Mouse (Mus musculus): ENCODE data around the gene Ppp6r2. TPM values are rescaled to one million over a fixed set of nuclear protein-coding genes. Genes with fewer than 3 reads are reported as not detected.

Ppp6r2 gene
- total RNA-seq, 2 experiments from 2014 or later: 46.6 to 48.3 TPM

GRCm38 (mm10) chr15:89181561-89182270 is 29.6 kb upstream of the Ppp6r2 start:
- no peak for DNase-seq (ENCODE audit: low spot score in 2 of 2)

GRCm38 (mm10) chr15:89182328-89182741 is 29.0 kb upstream of the Ppp6r2 start:
- DNase-seq (ENCODE audit: low spot score in 2 of 2): no peak

- no peak for DNase-seq (ENCODE audit: low spot score in 2 of 2)
These were observed 28.5 kb upstream of the Ppp6r2 start for GRCm38 (mm10) chr15:89182842-89183241.

- DNase-seq (ENCODE audit: low spot score in 2 of 2): no peak
These were observed 27.0 kb upstream of the Ppp6r2 start for GRCm38 (mm10) chr15:89184141-89184936.

GRCm38 (mm10) chr15:89184937-89185227 is 26.5 kb upstream of the Ppp6r2 start:
- no peak for DNase-seq (ENCODE audit: low spot score in 2 of 2)

GRCm38 (mm10) chr15:89195261-89195681 is 16.1 kb upstream of the Ppp6r2 start:
- no peak for DNase-seq (ENCODE audit: low spot score in 2 of 2)

- DNase-seq (ENCODE audit: low spot score in 2 of 2): peak; percentile 87 to 89
These were observed 15.6 kb upstream of the Ppp6r2 start for GRCm38 (mm10) chr15:89195690-89196312.

GRCm38 (mm10) chr15:89196313-89196706 is 15.0 kb upstream of the Ppp6r2 start, which contains the start of gene Dennd6b:
Gene Dennd6b, minus strand, starts transcription at chr15:89196496.
- DNase-seq (ENCODE audit: low spot score in 2 of 2): peak; percentile 91 to 93

- DNase-seq (ENCODE audit: low spot score in 2 of 2): no peak
These were observed 14.3 kb upstream of the Ppp6r2 start for GRCm38 (mm10) chr15:89197056-89197455.

- DNase-seq (ENCODE audit: low spot score in 2 of 2): no peak
These were observed 3.9 kb upstream of the Ppp6r2 start for GRCm38 (mm10) chr15:89207457-89207856.

GRCm38 (mm10) chr15:89209886-89210761 is 1.2 kb upstream of the Ppp6r2 start:
- peak; percentile 85 to 89 for DNase-seq (ENCODE audit: low spot score in 2 of 2)

- no peak for DNase-seq (ENCODE audit: low spot score in 2 of 2)
These were observed 536 bp downstream of the Ppp6r2 start for GRCm38 (mm10) chr15:89211716-89212461.

GRCm38 (mm10) chr15:89212495-89212894 is 1.1 kb downstream of the Ppp6r2 start:
- DNase-seq (ENCODE audit: low spot score in 2 of 2): no peak

- no peak for DNase-seq (ENCODE audit: low spot score in 2 of 2)
These were observed 2.2 kb downstream of the Ppp6r2 start for GRCm38 (mm10) chr15:89213517-89213916.

- no peak for DNase-seq (ENCODE audit: low spot score in 2 of 2)
These were observed 3.6 kb downstream of the Ppp6r2 start for GRCm38 (mm10) chr15:89214953-89215352.

GRCm38 (mm10) chr15:89215611-89216233 is 4.4 kb downstream of the Ppp6r2 start:
- peak in 1 of 2 experiments; percentile 15 for DNase-seq (ENCODE audit: low spot score in 2 of 2)

GRCm38 (mm10) chr15:89233586-89233985 is 22.2 kb downstream of the Ppp6r2 start:
- no peak for DNase-seq (ENCODE audit: low spot score in 2 of 2)

- no peak for DNase-seq (ENCODE audit: low spot score in 2 of 2)
These were observed 22.7 kb downstream of the Ppp6r2 start for GRCm38 (mm10) chr15:89234052-89234451.

- DNase-seq (ENCODE audit: low spot score in 2 of 2): no peak
These were observed 28.5 kb downstream of the Ppp6r2 start for GRCm38 (mm10) chr15:89239751-89240392.

Data from adrenal gland, adult 18-20 months (tissue).